Mouse (Mus musculus) A20 (cell line): ENCODE data around the gene Adamts4.

Experiments
- DNase-seq: peaks from one replicate; pipeline ENCODE4 v3.0.0-alpha.2; 2011; ENCODE audit warnings: low read depth, low spot score

The Adamts4 gene

GRCm38 (mm10) chr1:171256095-171256818, 6.0 kb downstream of the Adamts4 start:
- no peak for DNase-seq

- peak; percentile 73 for DNase-seq
Observed at GRCm38 (mm10) chr1:171256937-171257548, 6.8 kb downstream of the Adamts4 start.

- DNase-seq: no peak
Observed at GRCm38 (mm10) chr1:171257781-171258180, 7.6 kb downstream of the Adamts4 start.

- no peak for DNase-seq
Observed at GRCm38 (mm10) chr1:171258921-171259320, 8.7 kb downstream of the Adamts4 start.

- no peak for DNase-seq
Observed at GRCm38 (mm10) chr1:171260316-171260715, 10.1 kb downstream of the Adamts4 start.

GRCm38 (mm10) chr1:171262594-171263130, 12.4 kb downstream of the Adamts4 start:
- no peak for DNase-seq

GRCm38 (mm10) chr1:171263185-171263611, 13.0 kb downstream of the Adamts4 start:
- no peak for DNase-seq

- no peak for DNase-seq
Observed at GRCm38 (mm10) chr1:171263666-171264461, 13.6 kb downstream of the Adamts4 start.

- DNase-seq: no peak
Observed at GRCm38 (mm10) chr1:171265971-171266744, 15.9 kb downstream of the Adamts4 start.

- DNase-seq: no peak
Observed at GRCm38 (mm10) chr1:171268341-171268740, 18.1 kb downstream of the Adamts4 start.

- peak; percentile 93 for DNase-seq
Observed at GRCm38 (mm10) chr1:171269848-171270572, 19.8 kb downstream of the Adamts4 start, which contains the start of gene B4galt3. B4galt3 (plus strand) TSS chr1:171270328.

- DNase-seq: no peak
Observed at GRCm38 (mm10) chr1:171270573-171270900, 20.3 kb downstream of the Adamts4 start.

GRCm38 (mm10) chr1:171271196-171271595, 21.0 kb downstream of the Adamts4 start:
- no peak for DNase-seq

- DNase-seq: no peak
Observed at GRCm38 (mm10) chr1:171271622-171272021, 21.4 kb downstream of the Adamts4 start.

- no peak for DNase-seq
Observed at GRCm38 (mm10) chr1:171272086-171272485, 21.9 kb downstream of the Adamts4 start.

- DNase-seq: no peak
Observed at GRCm38 (mm10) chr1:171274171-171274570, 23.9 kb downstream of the Adamts4 start.

GRCm38 (mm10) chr1:171275144-171275734, 25.0 kb downstream of the Adamts4 start:
- DNase-seq: no peak

GRCm38 (mm10) chr1:171276110-171276748, 26.0 kb downstream of the Adamts4 start:
- no peak for DNase-seq

GRCm38 (mm10) chr1:171277736-171278135, 27.5 kb downstream of the Adamts4 start:
- DNase-seq: no peak

- no peak for DNase-seq
Observed at GRCm38 (mm10) chr1:171278436-171278835, 28.2 kb downstream of the Adamts4 start.
